Mouse (Mus musculus): ENCODE measurements around the gene Tm4sf5.

DNA sequence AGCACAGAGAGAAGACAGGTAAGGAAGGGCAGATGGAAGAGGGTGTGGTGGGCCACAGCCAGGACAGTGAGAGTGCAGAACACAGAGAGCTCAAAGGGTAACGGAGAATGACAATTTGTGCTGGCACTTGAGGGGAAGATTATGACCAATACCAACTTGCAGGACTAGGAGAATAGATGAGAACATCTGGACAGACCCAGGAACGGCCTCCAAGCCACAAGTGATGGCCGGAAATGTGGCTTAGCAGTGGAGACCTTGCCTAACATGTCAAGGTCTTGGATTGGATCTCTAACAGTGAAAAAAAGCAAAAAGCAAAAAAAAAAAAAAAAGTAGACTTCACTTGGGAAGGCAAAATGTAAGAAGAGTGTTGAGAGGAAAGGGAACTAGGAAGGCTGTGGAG is 35.3 kb upstream of the Tm4sf5 start:
- TF ChIP-seq CTCF (conservative IDR thresholded peaks at IDR 0.05 in 1 of 2, IDR thresholded peaks at IDR 0.05 in 1 of 2; ENCODE audit: low read depth in 2 of 2, low read length in 2 of 2) (no peak), POLR2AphosphoS2 (IDR thresholded peaks at IDR 0.05; ENCODE audit: low read depth, low read length) (no peak), POLR2A (IDR thresholded peaks at IDR 0.05; ENCODE audit: low read depth, low read length) (no peak), EP300 (IDR thresholded peaks at IDR 0.05; ENCODE audit: low read length) (no peak), PAX5 (IDR thresholded peaks at IDR 0.05; ENCODE audit: low read length) (no peak), TBP (conservative IDR thresholded peaks at IDR 0.05; ENCODE audit: low read depth, low read length) (no peak), CHD2 (IDR thresholded peaks at IDR 0.05; ENCODE audit: low read length) (no peak), USF2 (conservative IDR thresholded peaks at IDR 0.05; ENCODE audit: low read depth, low read length) (no peak), E2F4 (IDR thresholded peaks at IDR 0.05; ENCODE audit: insufficient replicate concordance, low read depth, low read length) (no peak), ZMIZ1 (IDR thresholded peaks at IDR 0.05; ENCODE audit: low read depth, low read length) (no peak), CHD1 (IDR thresholded peaks at IDR 0.05; ENCODE audit: low read depth, low read length) (no peak), JUND (conservative IDR thresholded peaks at IDR 0.05; ENCODE audit: low read depth, low read length) (no peak), TCF12 (IDR thresholded peaks at IDR 0.05; ENCODE audit: low read depth, low read length) (no peak)
